Mouse (Mus musculus) spleen, postnatal 10 days (tissue): ENCODE measurements at regions not wholly inside any gene's neighbourhood (a gene's known extent, or its start where the extent isn't known, plus 50 kb on each side); places are given as distances from the start of the nearest gene placed in this dataset.

Source experiments
- DNase-seq, 2 experiments: peaks; one replicate each; pipeline ENCODE4 v3.0.0; 2021 to 2022; ENCODE audit warnings: low spot score in 2 of 2

GRCm38 (mm10) chr9:63043304-63043703, 55.6 kb upstream of the Pias1 start:
- DNase-seq = no peak

- DNase-seq = no peak
These were observed 50.3 kb upstream of the Pias1 start for GRCm38 (mm10) chr9:63038031-63038430.
